Mouse (Mus musculus) midbrain, embryonic 11.5 days (tissue): Measurements from ENCODE around the gene Dhx38. TPM values are rescaled to one million over a fixed set of nuclear protein-coding genes. Genes with fewer than 3 reads are reported as not detected.

Source experiments
- ATAC-seq: fragments of 200-750 bp; cut with Nextera tagmentation; 2 replicates; pipeline ENCODE4 v1.8.0; 2017; ENCODE audit warnings: moderate TSS enrichment, moderate library complexity; ENCODE audit not compliant: low FRiP score
- DNase-seq: peaks from one replicate; pipeline ENCODE4 v3.0.0; 2015; ENCODE audit warnings: low spot score; ENCODE audit errors: missing footprints
- H3K27ac ChIP-seq: fragments of 300-500 bp; sonication (generic); 2 replicates; pipeline ENCODE4 v1.5.1; 2014; ENCODE audit warnings: low read depth, low read length
- H3K27me3 ChIP-seq: fragments of 300-500 bp; sonication (generic); 2 replicates; pipeline ENCODE4 v1.6.1; 2014; ENCODE audit warnings: mild to moderate bottlenecking, low read length, moderate library complexity, mixed read lengths; ENCODE audit not compliant: control insufficient read depth, insufficient read depth
- H3K36me3 ChIP-seq: fragments of 300-500 bp; sonication (generic); 2 replicates; pipeline ENCODE4 v1.6.1; 2014; ENCODE audit warnings: mild to moderate bottlenecking, low read length, moderate library complexity, mixed read lengths; ENCODE audit not compliant: control insufficient read depth, insufficient read depth
- H3K4me1 ChIP-seq: fragments of 300-500 bp; sonication (generic); 2 replicates; pipeline ENCODE4 v1.6.1; 2014; ENCODE audit warnings: low read length; ENCODE audit not compliant: control insufficient read depth, insufficient read depth
- H3K4me2 ChIP-seq: fragments of 300-500 bp; sonication (generic); 2 replicates; pipeline ENCODE4 v1.6.1; 2014; ENCODE audit warnings: mild to moderate bottlenecking, moderate library complexity
- H3K4me3 ChIP-seq: fragments of 300-500 bp; sonication (generic); 2 replicates; pipeline ENCODE4 v1.5.1; 2014; ENCODE audit warnings: low read depth, low read length
- H3K9ac ChIP-seq: fragments of 300-500 bp; sonication (generic); 2 replicates; pipeline ENCODE4 v1.6.1; 2014; ENCODE audit warnings: low read length
- H3K9me3 ChIP-seq: fragments of 300-500 bp; sonication (generic); 2 replicates; pipeline ENCODE4 v1.6.1; 2016; ENCODE audit warnings: low read length; ENCODE audit not compliant: control insufficient read depth
- WGBS: fragments of 180-500 bp; shearing (Covaris S2); extraction: QIAGEN DNeasy Blood & Tissue Kit; methylation state at CpG from one replicate; pipeline ENCODE4 v1.1.7; 2014; 5-methylcytosine and 5-hydroxymethylcytosine counted together
- polyA plus RNA-seq: library from polyadenylated mRNA; unstranded; fragments of >200 nt; fragmentation: Nextera tagmentation; extraction: Ambion mirVana; gene quantifications from 2 replicates; pipeline ENCODE4 v1.2.1, GENCODE M21; 2014

Gene Dhx38
- polyA plus RNA-seq, 1 experiment from 2014 or later, result 22.0 TPM

DNA sequence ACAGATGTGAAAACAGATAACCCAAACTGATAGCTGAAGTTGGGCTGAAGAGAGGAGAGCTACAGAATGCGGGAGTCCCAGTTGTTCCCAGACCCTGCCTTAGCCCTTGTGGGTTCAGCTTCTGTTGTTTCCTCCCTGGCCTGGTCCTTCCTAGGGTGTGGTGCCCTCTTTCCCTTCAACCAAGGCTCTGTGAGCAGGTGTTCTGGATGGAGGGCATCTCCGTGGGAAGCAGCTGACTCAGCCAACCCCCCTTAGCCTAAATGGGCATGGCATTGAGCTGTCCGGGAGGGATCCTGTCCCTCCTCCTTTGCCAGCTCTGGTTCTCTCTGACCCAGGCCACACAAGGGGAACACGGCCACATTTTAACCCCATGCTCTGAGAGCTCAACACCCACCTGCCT lies 10.7 kb upstream of the Dhx38 start:
- no peak overlapping the region for H3K27ac ChIP-seq
- H3K4me1 ChIP-seq, result no peaks in the 10 kb centered on the region
- H3K9ac ChIP-seq, result no peak overlapping the region
- no peaks in the 10 kb centered on the region for H3K36me3 ChIP-seq
- no peak overlapping the region for H3K4me2 ChIP-seq
- 81% methylated on average over 4 of the region's 4 CpGs for WGBS
- no peak for DNase-seq
- H3K27me3 ChIP-seq, result no peaks in the 10 kb centered on the region
- H3K4me3 ChIP-seq, result no peak overlapping the region
- H3K9me3 ChIP-seq, result no peaks in the 10 kb centered on the region
- ATAC-seq, result no peak

DNA sequence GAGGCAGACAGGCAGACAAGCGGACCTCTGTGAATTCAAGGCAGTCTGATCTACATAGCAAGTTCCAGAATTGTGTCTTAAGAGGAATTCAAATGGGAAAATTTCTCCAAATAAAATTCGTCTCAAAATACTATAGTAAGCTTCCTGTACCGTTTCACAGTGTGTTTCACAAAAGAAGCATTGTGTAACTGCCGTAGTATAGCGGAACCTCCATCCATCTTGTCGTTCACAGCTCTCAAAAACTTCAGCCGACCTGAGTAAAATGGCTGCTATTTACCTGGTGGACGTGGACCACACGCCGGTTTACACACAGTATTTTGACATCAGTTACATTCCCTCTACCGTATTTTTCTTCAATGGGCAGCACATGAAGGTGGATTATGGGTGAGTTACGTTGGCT lies 5.5 kb upstream of the Dhx38 start:
- H3K9me3 ChIP-seq, result no peaks in the 10 kb centered on the region
- no peak overlapping the region for H3K27ac ChIP-seq
- H3K4me1 ChIP-seq, result peaks cover 7% of the 10 kb centered on the region
- H3K4me3 ChIP-seq, result no peak overlapping the region
- ATAC-seq (no peak), DNase-seq (no peak)
- H3K4me2 ChIP-seq, result no peak overlapping the region
- H3K27me3 ChIP-seq, result no peaks in the 10 kb centered on the region
- WGBS, result 95% methylated on average over 12 of the region's 12 CpGs
- no peak overlapping the region for H3K9ac ChIP-seq
- H3K36me3 ChIP-seq, result no peaks in the 10 kb centered on the region

DNA sequence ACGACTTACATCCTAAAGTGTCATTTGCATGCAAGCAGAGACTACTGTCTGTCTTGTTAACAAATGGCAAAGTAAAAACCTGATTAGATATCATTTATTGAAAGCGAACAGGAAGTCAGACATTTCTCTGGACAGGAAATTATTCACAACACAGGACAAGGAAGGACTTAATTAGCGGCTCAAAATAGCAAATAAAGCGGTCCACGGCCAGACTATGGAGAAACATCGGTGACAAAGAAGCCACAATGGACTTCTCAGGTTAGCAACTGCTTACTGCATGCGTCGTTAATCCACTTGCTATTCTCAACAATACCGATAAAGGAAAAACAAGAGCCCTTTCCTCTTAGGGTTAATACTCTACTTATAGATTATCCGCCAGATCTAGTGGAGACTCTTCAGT lies 895 bp downstream of the Dhx38 start:
- Histone ChIP-seq H3K4me1 (peaks cover 16% of the 10 kb centered on the region), H3K4me3 (peak overlapping the region; percentile 92), H3K27ac (no peak overlapping the region), H3K4me2 (peak overlapping the region; percentile 94), H3K9ac (peak overlapping the region; percentile 94), H3K27me3 (no peaks in the 10 kb centered on the region), H3K9me3 (no peaks in the 10 kb centered on the region), H3K36me3 (peaks cover 11% of the 10 kb centered on the region; the same call in 1 of the 2 replicates)
- 6% methylated on average over 10 of the region's 10 CpGs for WGBS
- no peak for ATAC-seq
- DNase-seq, result peak; percentile 86

- Histone ChIP-seq H3K27ac (no peak overlapping the region), H3K27me3 (no peaks in the 10 kb centered on the region), H3K9ac (no peak overlapping the region), H3K9me3 (no peaks in the 10 kb centered on the region), H3K4me2 (no peak overlapping the region), H3K4me1 (peaks cover 16% of the 10 kb centered on the region), H3K36me3 (peaks cover 18% of the 10 kb centered on the region), H3K4me3 (no peak overlapping the region)
- DNase-seq (no peak), ATAC-seq (no peak)
- WGBS, result 80% methylated on average over 2 of the region's 2 CpGs
Observed at GRCm38 (mm10) chr8:109563881-109564280, 1.8 kb downstream of the Dhx38 start.

DNA sequence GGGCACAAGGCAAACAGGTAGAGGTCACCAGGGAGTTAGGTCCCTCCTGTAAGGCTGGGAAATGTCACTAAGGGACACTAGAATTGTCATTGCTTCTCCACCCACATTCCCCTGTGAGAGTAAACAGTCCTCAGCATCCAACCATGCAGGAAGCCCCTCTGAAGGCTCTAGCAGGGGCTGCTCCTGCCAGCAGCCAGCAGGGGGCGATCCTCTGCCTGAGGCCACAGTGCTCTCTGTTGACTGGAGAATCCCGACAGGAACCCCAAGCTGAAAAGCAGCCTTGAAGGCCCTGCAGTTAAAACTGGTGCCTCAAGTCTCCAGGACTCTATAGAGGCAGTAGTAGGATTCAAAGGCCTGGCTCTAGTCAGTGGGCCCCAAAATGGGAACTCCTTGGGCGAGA lies 14.0 kb downstream of the Dhx38 start:
- peak; percentile 88 for DNase-seq
- Histone ChIP-seq H3K9me3 (no peaks in the 10 kb centered on the region), H3K4me3 (no peak overlapping the region)

DNA sequence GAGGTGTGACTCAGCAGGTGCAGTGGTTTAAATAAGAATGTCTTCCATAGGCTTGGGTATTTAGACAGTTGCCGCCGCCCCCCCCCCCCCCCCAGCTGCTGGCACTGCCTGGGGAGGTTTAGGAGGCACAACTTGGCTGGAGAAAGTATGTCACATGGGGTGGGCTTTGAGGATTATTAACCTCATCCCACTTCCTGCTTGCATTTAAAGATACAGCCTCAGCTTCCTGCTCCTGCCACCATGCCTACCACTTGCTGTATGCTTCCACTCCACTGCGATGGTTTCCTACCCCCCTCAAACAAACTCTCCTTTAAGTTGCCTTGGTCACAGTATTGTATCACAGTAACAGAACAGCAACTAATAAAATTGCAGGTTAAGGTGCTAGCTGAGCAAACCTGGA lies 21.6 kb downstream of the Dhx38 start:
- no peak for DNase-seq
- H3K36me3 ChIP-seq, result peaks cover 20% of the 10 kb centered on the region
- H3K4me1 ChIP-seq, result no peaks in the 10 kb centered on the region
- no peaks in the 10 kb centered on the region for H3K9me3 ChIP-seq
- no peak for ATAC-seq
- H3K27me3 ChIP-seq, result no peaks in the 10 kb centered on the region
- H3K27ac ChIP-seq, result no peak overlapping the region
- no peak overlapping the region for H3K4me3 ChIP-seq
- no peak overlapping the region for H3K4me2 ChIP-seq
- no peak overlapping the region for H3K9ac ChIP-seq
- 41% methylated on average over 3 of the region's 3 CpGs for WGBS

More for the DNA sequence above, 14.0 kb downstream of the Dhx38 start:
- no peak for ATAC-seq
- Histone ChIP-seq H3K27ac (no peak overlapping the region), H3K27me3 (no peaks in the 10 kb centered on the region), H3K4me2 (no peak overlapping the region), H3K4me1 (no peaks in the 10 kb centered on the region), H3K36me3 (peaks cover 71% of the 10 kb centered on the region), H3K9ac (no peak overlapping the region)
- WGBS, result 41% methylated on average over 3 of the region's 3 CpGs

- Histone ChIP-seq H3K4me2 (no peak overlapping the region), H3K9me3 (no peaks in the 10 kb centered on the region), H3K27ac (no peak overlapping the region), H3K4me3 (no peak overlapping the region), H3K9ac (no peak overlapping the region), H3K4me1 (no peaks in the 10 kb centered on the region), H3K27me3 (no peaks in the 10 kb centered on the region), H3K36me3 (peaks cover 12% of the 10 kb centered on the region)
- DNase-seq, result no peak
- 86% methylated on average over 8 of the region's 8 CpGs for WGBS
- ATAC-seq, result no peak
Observed at GRCm38 (mm10) chr8:109542748-109543519, 22.7 kb downstream of the Dhx38 start.

- no peak for DNase-seq
- no peaks in the 10 kb centered on the region for H3K9me3 ChIP-seq
- 68% methylated on average over 5 of the region's 5 CpGs for WGBS
- H3K4me2 ChIP-seq, result no peak overlapping the region
- H3K9ac ChIP-seq, result no peak overlapping the region
- ATAC-seq, result no peak
- no peak overlapping the region for H3K27ac ChIP-seq
- H3K36me3 ChIP-seq, result peaks cover 6% of the 10 kb centered on the region; the same call in 1 of the 2 replicates
- H3K4me3 ChIP-seq, result no peak overlapping the region
- no peaks in the 10 kb centered on the region for H3K27me3 ChIP-seq
- no peaks in the 10 kb centered on the region for H3K4me1 ChIP-seq
Observed at GRCm38 (mm10) chr8:109542165-109542564, 23.5 kb downstream of the Dhx38 start.

DNA sequence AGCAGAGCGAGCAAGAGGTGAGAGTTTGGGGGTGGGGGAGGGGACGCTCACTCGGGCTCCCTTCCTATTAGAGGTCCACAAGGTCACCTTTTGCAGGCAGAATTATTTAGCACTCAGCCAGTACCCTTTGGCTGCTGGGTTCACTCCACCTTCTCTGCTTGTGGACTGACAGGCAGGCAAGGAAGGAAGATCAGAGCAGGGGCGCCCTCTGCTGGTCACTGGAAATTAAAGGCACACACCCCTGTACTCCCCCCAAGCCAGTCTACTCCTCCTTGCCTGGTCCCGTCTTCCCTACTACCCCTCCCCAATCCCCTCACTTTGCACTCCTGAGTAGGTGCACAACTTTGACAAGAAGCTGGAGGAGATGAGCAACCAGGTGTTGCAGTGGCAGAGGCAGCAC lies 29.0 kb downstream of the Dhx38 start:
- Histone ChIP-seq H3K27ac (0 out of 2 replicates have a peak overlapping the region, but pooled peaks have one; percentile 3), H3K4me1 (no peaks in the 10 kb centered on the region), H3K9ac (no peak overlapping the region), H3K27me3 (no peaks in the 10 kb centered on the region), H3K9me3 (no peaks in the 10 kb centered on the region), H3K36me3 (no peaks in the 10 kb centered on the region), H3K4me3 (no peak overlapping the region), H3K4me2 (peak overlapping the region; percentile 3; the same call in 1 of the 2 replicates)
- DNase-seq, result peak; percentile 98
- peak; percentile 86 for ATAC-seq
- WGBS, result 11% methylated on average over 5 of the region's 5 CpGs
